Mouse (Mus musculus): Measurements from ENCODE around the gene Kcnq4. TPM values are rescaled to one million over a fixed set of nuclear protein-coding genes. Genes with fewer than 3 reads are reported as not detected.

Gene Kcnq4
- polyA plus RNA-seq, 1 experiment from 2014 or later: 6.2 TPM

DNA sequence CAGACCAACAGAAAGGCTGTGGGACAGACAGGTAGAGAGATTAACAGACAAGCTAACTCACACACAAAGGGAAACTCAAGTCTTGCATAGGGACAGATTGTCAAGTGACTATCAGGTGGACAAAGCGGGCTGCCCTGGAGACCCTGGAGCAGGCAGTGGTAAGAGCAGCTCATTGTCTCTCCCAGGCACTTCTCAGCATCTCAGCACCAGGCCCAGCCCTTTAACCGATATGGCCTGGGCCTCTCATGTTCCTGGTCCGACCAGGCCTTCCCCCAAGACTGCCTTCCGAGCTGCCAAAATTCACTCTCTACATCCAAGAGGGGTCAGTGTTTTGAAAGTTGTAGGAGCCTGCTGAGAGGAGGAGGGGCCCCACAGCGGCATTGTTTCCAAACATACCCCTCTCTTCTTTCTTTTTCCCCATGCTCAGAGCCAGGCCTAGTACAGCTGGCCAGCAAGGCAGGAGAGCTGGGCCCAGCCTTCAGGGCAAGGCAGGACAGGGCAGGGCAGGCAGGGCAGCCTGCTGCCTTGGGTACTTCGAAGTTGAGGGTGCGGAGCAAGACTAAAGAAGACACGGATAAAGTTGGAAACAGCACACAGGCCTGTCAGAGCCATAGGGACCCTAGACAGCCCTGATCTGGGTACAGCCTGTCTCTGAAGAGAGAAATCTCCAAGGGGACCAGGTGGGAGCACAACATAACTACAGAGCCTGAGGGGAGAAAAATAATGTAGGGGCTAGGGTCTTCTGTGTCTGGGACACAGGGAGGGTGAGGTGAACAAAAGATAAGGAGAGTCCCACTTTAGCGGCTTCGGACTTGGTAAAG lies 2.5 kb downstream of the Kcnq4 start:
- Histone ChIP-seq H3K27ac (no peak overlapping the region), H3K27me3 (peaks cover 95% of the 10 kb centered on the region), H3K4me2 (peak overlapping the region; percentile 100; the same call in 1 of the 2 replicates), H3K9me3 (no peaks in the 10 kb centered on the region), H3K4me1 (replicated peaks) (peaks cover 20% of the 10 kb centered on the region; the same call in 1 of the 2 replicates), H3K4me3 (replicated peaks) (no peak overlapping the region), H3K36me3 (no peaks in the 10 kb centered on the region), H3K9ac (replicated peaks) (no peak overlapping the region)
- WGBS: 22% methylated on average over 10 of the region's 10 CpGs
- ATAC-seq (ENCODE audit: insufficient number of reproducible peaks, insufficient read depth, low FRiP score, low TSS enrichment, low read depth): no peak

DNA sequence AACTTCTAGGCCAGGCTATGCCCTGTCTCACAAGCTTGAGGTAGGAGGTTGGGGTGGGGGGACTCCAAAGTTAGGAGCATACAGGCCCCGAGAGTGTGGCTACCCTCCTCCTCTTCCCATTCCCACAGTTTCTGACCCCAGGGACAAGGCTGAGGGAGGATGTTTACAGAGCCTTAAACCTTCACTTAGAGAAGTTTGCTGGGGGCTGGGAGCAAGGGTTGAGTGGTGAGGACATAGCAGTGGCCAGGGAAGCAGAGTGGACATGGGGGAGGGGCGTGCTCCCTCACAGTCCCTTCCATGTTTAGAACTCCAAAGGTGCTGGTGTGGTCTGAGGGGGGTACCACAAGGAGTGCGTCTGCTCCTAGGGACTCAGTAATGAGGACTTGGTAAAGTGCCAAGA lies 4.8 kb downstream of the Kcnq4 start:
- no peak overlapping the region for H3K9ac ChIP-seq (replicated peaks)
- peaks cover 19% of the 10 kb centered on the region; the same call in 1 of the 2 replicates for H3K4me1 ChIP-seq (replicated peaks)
- no peak overlapping the region for H3K4me3 ChIP-seq (replicated peaks)
- no peaks in the 10 kb centered on the region for H3K36me3 ChIP-seq
- H3K4me2 ChIP-seq: no peak overlapping the region
- ATAC-seq (ENCODE audit: insufficient number of reproducible peaks, insufficient read depth, low FRiP score, low TSS enrichment, low read depth): no peak
- 59% methylated on average over 3 of the region's 3 CpGs for WGBS
- no peaks in the 10 kb centered on the region for H3K9me3 ChIP-seq
- no peak overlapping the region for H3K27ac ChIP-seq
- peaks cover 86% of the 10 kb centered on the region for H3K27me3 ChIP-seq

- H3K27me3 ChIP-seq: peaks cover 73% of the 10 kb centered on the region
- H3K4me2 ChIP-seq: no peak overlapping the region
- no peak overlapping the region for H3K4me3 ChIP-seq (replicated peaks)
- no peaks in the 10 kb centered on the region for H3K9me3 ChIP-seq
- WGBS: 76% methylated on average over 6 of the region's 6 CpGs
- no peak; the same call in 1 of the 2 replicates for ATAC-seq (ENCODE audit: insufficient number of reproducible peaks, insufficient read depth, low FRiP score, low TSS enrichment, low read depth)
- peaks cover 5% of the 10 kb centered on the region; the same call in 1 of the 2 replicates for H3K4me1 ChIP-seq (replicated peaks)
- H3K9ac ChIP-seq (replicated peaks): no peak overlapping the region
- H3K36me3 ChIP-seq: no peaks in the 10 kb centered on the region
- H3K27ac ChIP-seq: no peak overlapping the region
Observed at GRCm38 (mm10) chr4:120741303-120741702, 7.1 kb downstream of the Kcnq4 start.

GRCm38 (mm10) chr4:120734012-120734622 lies 14.3 kb downstream of the Kcnq4 start:
- WGBS: 86% methylated on average over 5 of the region's 5 CpGs
- no peak overlapping the region for H3K9ac ChIP-seq (replicated peaks)
- no peak overlapping the region for H3K27ac ChIP-seq
- peaks cover 20% of the 10 kb centered on the region for H3K4me1 ChIP-seq (replicated peaks)
- peaks cover 54% of the 10 kb centered on the region for H3K27me3 ChIP-seq
- H3K36me3 ChIP-seq: no peaks in the 10 kb centered on the region
- H3K9me3 ChIP-seq: no peaks in the 10 kb centered on the region
- H3K4me3 ChIP-seq (replicated peaks): no peak overlapping the region
- H3K4me2 ChIP-seq: no peak overlapping the region
- no peak for ATAC-seq (ENCODE audit: insufficient number of reproducible peaks, insufficient read depth, low FRiP score, low TSS enrichment, low read depth)

- Histone ChIP-seq H3K4me2 (no peak overlapping the region), H3K36me3 (no peaks in the 10 kb centered on the region), H3K9ac (replicated peaks) (no peak overlapping the region), H3K27ac (no peak overlapping the region), H3K9me3 (no peaks in the 10 kb centered on the region), H3K4me1 (replicated peaks) (peaks cover 20% of the 10 kb centered on the region), H3K27me3 (peaks cover 41% of the 10 kb centered on the region), H3K4me3 (replicated peaks) (no peak overlapping the region)
- 70% methylated on average over 6 of the region's 6 CpGs for WGBS
- no peak for ATAC-seq (ENCODE audit: insufficient number of reproducible peaks, insufficient read depth, low FRiP score, low TSS enrichment, low read depth)
Observed at GRCm38 (mm10) chr4:120732737-120733136, 15.7 kb downstream of the Kcnq4 start.

DNA sequence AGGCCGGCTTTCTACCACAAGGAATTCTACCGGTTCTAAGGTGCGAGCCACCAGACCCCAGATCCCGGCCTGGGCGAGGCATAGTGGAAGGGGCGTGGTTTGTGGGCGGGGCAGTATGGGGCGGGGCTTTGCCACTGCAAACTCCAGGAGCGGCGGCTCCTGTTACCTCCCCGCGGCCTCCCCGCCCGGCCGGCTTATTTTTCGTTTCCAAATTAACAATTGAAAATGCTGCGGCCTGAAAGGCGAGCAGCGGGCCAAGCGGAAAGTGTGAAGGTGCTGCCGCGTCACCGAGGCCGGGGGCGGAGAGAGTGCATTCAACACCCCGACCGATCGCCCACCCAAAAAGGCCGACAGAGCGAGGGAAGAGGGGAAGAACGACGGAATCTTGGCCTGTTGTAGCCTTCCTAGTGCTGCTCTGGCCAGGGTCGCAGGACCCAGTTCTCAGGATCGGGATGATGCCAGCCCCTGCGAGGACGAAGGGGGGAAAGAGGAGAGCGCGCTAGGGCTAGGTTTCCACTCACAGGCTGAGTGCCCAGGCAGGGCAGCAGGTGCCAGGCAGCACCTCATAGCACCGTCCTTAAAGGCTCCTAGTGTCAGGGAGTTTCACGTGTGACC lies 17.3 kb downstream of the Kcnq4 start:
- H3K4me3 ChIP-seq (replicated peaks): peak overlapping the region; percentile 50
- H3K4me1 ChIP-seq (replicated peaks): peaks cover 20% of the 10 kb centered on the region
- 1% methylated on average over 40 of the region's 40 CpGs for WGBS
- H3K27me3 ChIP-seq: peaks cover 37% of the 10 kb centered on the region
- ATAC-seq (ENCODE audit: insufficient number of reproducible peaks, insufficient read depth, low FRiP score, low TSS enrichment, low read depth): peak; percentile 92
- no peaks in the 10 kb centered on the region for H3K9me3 ChIP-seq
- no peak overlapping the region for H3K27ac ChIP-seq
- H3K9ac ChIP-seq (replicated peaks): peak overlapping the region; percentile 62
- no peaks in the 10 kb centered on the region for H3K36me3 ChIP-seq
- H3K4me2 ChIP-seq: peak overlapping the region; percentile 84

- peak; percentile 46 for ATAC-seq (ENCODE audit: insufficient number of reproducible peaks, insufficient read depth, low FRiP score, low TSS enrichment, low read depth)
- H3K9me3 ChIP-seq: no peaks in the 10 kb centered on the region
- no peaks in the 10 kb centered on the region for H3K36me3 ChIP-seq
- 25% methylated on average over 6 of the region's 6 CpGs for WGBS
- peak overlapping the region; percentile 50 for H3K4me3 ChIP-seq (replicated peaks)
- H3K9ac ChIP-seq (replicated peaks): no peak overlapping the region
- H3K4me2 ChIP-seq: peak overlapping the region; percentile 84
- H3K4me1 ChIP-seq (replicated peaks): peaks cover 20% of the 10 kb centered on the region
- peaks cover 34% of the 10 kb centered on the region for H3K27me3 ChIP-seq
- no peak overlapping the region for H3K27ac ChIP-seq
Observed at GRCm38 (mm10) chr4:120730574-120730973, 17.8 kb downstream of the Kcnq4 start.

DNA sequence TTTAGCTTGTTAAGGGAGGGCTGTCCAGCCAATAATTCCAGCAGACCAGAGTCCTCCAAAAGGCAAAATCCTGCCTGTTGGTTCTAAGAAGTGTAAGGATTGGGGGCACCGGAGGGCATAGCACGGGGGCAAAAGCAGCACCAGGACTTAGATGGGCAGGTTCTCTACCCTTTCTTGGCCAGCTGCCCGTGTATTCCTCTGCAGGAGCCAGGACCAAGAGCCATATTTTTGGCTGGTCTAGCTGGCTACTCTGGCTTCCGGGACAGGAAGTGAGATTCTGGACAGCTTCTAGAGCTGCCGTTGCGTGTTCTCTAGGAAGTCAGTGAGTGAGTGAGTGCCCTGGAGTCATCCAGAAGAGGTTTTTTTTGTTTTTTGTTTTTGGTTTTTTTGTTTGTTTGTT lies 18.3 kb downstream of the Kcnq4 start:
- Histone ChIP-seq H3K9ac (replicated peaks) (no peak overlapping the region), H3K4me3 (replicated peaks) (no peak overlapping the region), H3K27me3 (peaks cover 29% of the 10 kb centered on the region), H3K9me3 (no peaks in the 10 kb centered on the region), H3K4me1 (replicated peaks) (peaks cover 20% of the 10 kb centered on the region), H3K4me2 (no peak overlapping the region), H3K36me3 (no peaks in the 10 kb centered on the region), H3K27ac (no peak overlapping the region; the same call in 1 of the 2 replicates)
- ATAC-seq (ENCODE audit: insufficient number of reproducible peaks, insufficient read depth, low FRiP score, low TSS enrichment, low read depth): no peak
- 59% methylated on average over 6 of the region's 6 CpGs for WGBS

GRCm38 (mm10) chr4:120729441-120729840 lies 19.0 kb downstream of the Kcnq4 start:
- H3K4me3 ChIP-seq (replicated peaks): no peak overlapping the region
- H3K4me2 ChIP-seq: no peak overlapping the region
- peaks cover 29% of the 10 kb centered on the region for H3K27me3 ChIP-seq
- no peak for ATAC-seq (ENCODE audit: insufficient number of reproducible peaks, insufficient read depth, low FRiP score, low TSS enrichment, low read depth)
- no peak overlapping the region for H3K27ac ChIP-seq
- WGBS: 37% methylated on average over 6 of the region's 6 CpGs
- no peaks in the 10 kb centered on the region for H3K9me3 ChIP-seq
- H3K36me3 ChIP-seq: no peaks in the 10 kb centered on the region
- peaks cover 20% of the 10 kb centered on the region for H3K4me1 ChIP-seq (replicated peaks)
- H3K9ac ChIP-seq (replicated peaks): no peak overlapping the region

DNA sequence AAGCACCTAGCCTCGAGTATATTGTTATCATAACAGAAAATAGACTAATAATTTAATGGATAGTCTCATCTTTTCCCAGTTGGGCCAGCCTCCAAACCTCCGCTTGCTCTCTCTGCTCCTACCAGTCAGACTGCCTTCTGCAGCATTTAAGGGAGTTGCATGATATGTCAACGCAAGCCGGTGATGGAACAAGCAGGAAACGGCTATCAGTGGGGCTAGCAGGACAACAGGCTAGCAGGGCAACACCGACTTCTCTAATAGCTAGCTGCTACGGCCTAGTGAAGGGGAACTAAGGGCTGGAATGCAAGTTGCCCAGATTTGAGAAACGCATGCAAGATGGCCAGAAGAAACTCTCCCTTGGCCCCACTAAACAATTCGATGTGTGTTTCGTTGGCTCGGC lies 20.6 kb downstream of the Kcnq4 start:
- Histone ChIP-seq H3K9me3 (no peaks in the 10 kb centered on the region), H3K27ac (no peak overlapping the region), H3K4me1 (replicated peaks) (peaks cover 20% of the 10 kb centered on the region), H3K9ac (replicated peaks) (no peak overlapping the region), H3K27me3 (peaks cover 21% of the 10 kb centered on the region), H3K4me2 (no peak overlapping the region), H3K36me3 (no peaks in the 10 kb centered on the region), H3K4me3 (replicated peaks) (no peak overlapping the region)
- no peak for ATAC-seq (ENCODE audit: insufficient number of reproducible peaks, insufficient read depth, low FRiP score, low TSS enrichment, low read depth)
- WGBS: 82% methylated on average over 11 of the region's 11 CpGs

- Histone ChIP-seq H3K4me2 (no peak overlapping the region), H3K9ac (replicated peaks) (no peak overlapping the region), H3K9me3 (no peaks in the 10 kb centered on the region), H3K27ac (no peak overlapping the region), H3K4me1 (replicated peaks) (peaks cover 14% of the 10 kb centered on the region), H3K27me3 (0 out of 2 replicates have a peak, but pooled peaks cover 4% of the 10 kb centered on the region), H3K4me3 (replicated peaks) (no peak overlapping the region), H3K36me3 (no peaks in the 10 kb centered on the region)
- 55% methylated on average over 4 of the region's 4 CpGs for WGBS
- no peak for ATAC-seq (ENCODE audit: insufficient number of reproducible peaks, insufficient read depth, low FRiP score, low TSS enrichment, low read depth)
Observed at GRCm38 (mm10) chr4:120726174-120726573, 22.2 kb downstream of the Kcnq4 start.

All from limb, embryonic 12.5 days (tissue).